Mouse (Mus musculus) cerebellum, adult 9-10 months (tissue): Measurements from ENCODE around the gene Gm21900.
"Not testable (repeated sequence)": the region's sequence is repeated elsewhere in the genome, so short reads cannot be mapped to it uniquely, and the experiment has no call there.

Source experiments
- DNase-seq: peaks from one replicate; pipeline ENCODE4 v3.0.0; 2022

The Gm21900 gene

DNA sequence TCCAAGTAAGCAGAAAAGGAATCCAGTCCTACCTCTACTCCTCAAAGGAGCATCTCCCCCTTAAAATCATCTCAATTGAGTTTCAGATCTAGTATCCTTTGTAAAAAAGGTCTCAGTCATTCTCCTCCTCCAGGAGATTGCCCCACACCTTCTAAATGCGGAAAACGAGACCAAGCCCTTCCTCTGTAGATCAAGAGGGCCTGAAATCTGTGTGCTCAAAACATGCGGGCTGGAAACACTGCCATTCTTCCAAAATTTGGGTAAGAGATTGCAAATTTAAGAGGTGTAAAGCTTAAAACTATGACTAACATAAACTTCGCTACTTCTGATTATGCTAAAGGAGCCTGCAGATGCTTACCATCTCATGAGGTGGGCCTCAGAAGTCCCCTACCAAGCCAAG is at the start of gene Gm21900:
Gene Gm21900 (plus strand): TSS at position 301 of the 400 bp plus-strand sequence.
- DNase-seq: not testable (repeated sequence)

DNA sequence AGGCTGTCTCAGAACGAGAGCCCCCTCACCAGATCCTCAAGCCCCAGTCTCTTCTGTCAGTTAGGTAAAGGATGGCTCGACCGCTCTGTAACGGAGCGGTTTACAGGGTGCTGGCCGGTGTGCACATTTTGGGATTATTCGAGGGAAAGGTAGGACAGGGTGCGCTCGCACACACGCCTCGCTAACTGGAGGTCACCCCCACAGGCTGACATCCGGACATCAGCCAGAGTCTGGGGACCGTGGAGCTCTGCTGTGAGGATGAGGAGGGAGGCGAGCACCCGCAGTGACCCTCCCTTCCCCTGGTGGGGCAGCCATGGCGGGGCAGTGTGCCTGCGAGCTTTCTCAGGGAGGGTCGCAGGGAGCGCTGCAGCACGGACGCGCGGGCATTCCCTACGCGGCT is 27.4 kb downstream of the Gm21900 start:
- peak; percentile 8 for DNase-seq
